Comparison of ENCODE assay signal across 8 mouse cellular contexts in the genomic region with DNA sequence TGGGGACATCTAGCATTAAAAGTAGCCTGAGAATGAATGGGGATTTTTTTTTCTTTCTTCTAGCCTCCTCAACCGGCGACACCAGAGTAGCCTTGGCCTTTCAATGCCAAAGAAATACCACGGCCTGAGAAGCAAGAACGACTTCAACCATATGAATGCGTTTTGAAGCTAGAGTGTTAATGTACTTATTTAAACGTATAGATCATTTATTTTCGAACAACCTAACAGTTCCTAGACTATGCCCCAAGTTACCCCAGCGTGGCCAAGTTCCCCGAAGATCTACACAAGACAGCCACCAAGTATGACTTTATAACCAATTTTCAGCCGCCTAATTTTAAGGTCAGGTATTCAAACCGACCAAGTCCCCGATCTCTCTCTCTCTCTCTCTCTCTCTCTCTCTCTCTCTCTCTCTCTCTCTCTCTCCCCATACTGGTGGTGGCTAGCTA. TPM values are rescaled to one million over a fixed set of nuclear protein-coding genes. Genes with fewer than 3 reads are reported as not detected.
DNase-seq lines count a peak whose midpoint lies in the region; ATAC-seq and TF ChIP-seq lines count a peak whose summit lies in the region.

No protein-coding gene starts in this region.

- no peak overlapping the region for H3K27ac ChIP-seq in heart, embryonic 15.5 days
- no peak overlapping the region for H3K27ac ChIP-seq in MEL (ENCODE audit: control insufficient read depth, low read depth, low read length)
- no peak overlapping the region for H3K27ac ChIP-seq in hindbrain, embryonic 13.5 days
- no peak overlapping the region for H3K27ac ChIP-seq in midbrain, embryonic 11.5 days (ENCODE audit: low read depth, low read length)

- H3K9ac ChIP-seq in heart, embryonic 15.5 days = no peak overlapping the region
- peak overlapping the region; percentile 72 for H3K9ac ChIP-seq in MEL (ENCODE audit: control insufficient read depth, low read depth, low read length, poor library complexity, severe bottlenecking)
- no peak overlapping the region for H3K9ac ChIP-seq in hindbrain, embryonic 13.5 days
- H3K9ac ChIP-seq in midbrain, embryonic 11.5 days (ENCODE audit: low read length) = no peak overlapping the region

- no peak for ATAC-seq in heart, embryonic 15.5 days (replicated peaks; ENCODE audit: insufficient number of reproducible peaks, insufficient read depth, low FRiP score, low read depth)
- no peak for ATAC-seq in hindbrain, embryonic 13.5 days (ENCODE audit: low FRiP score)
- no peak for ATAC-seq in midbrain, embryonic 11.5 days (ENCODE audit: low FRiP score)

- H3K36me3 ChIP-seq in heart, embryonic 15.5 days = no peaks in the 10 kb centered on the region
- no peaks in the 10 kb centered on the region for H3K36me3 ChIP-seq in MEL (ENCODE audit: control insufficient read depth in 1 of 2, insufficient read depth in 2 of 2, low read length in 2 of 2)
- no peaks in the 10 kb centered on the region for H3K36me3 ChIP-seq in hindbrain, embryonic 13.5 days
- H3K36me3 ChIP-seq in midbrain, embryonic 11.5 days (ENCODE audit: control insufficient read depth, insufficient read depth, low read length) = no peaks in the 10 kb centered on the region

- TF ChIP-seq POLR2A in MEL (IDR thresholded peaks at IDR 0.05; ENCODE audit: control insufficient read depth in 1 of 2, insufficient read depth in 1 of 2, low read depth in 1 of 2, low read length in 2 of 2, poor library complexity in 1 of 2) = no peak

- peak overlapping the region; percentile 58 for H3K4me3 ChIP-seq in heart, embryonic 15.5 days
- peak overlapping the region; percentile 74 to 79; a peak in 3 of 4 replicates for H3K4me3 ChIP-seq in MEL (ENCODE audit: control insufficient read depth in 1 of 2, insufficient read depth in 1 of 2, low read depth in 2 of 2, low read length in 2 of 2)
- peak overlapping the region; percentile 49; the same call in 1 of the 2 replicates for H3K4me3 ChIP-seq in hindbrain, embryonic 13.5 days
- H3K4me3 ChIP-seq in midbrain, embryonic 11.5 days (ENCODE audit: low read depth, low read length) = no peak overlapping the region

- H3K4me1 ChIP-seq in heart, embryonic 15.5 days (replicated peaks) = peaks cover 22% of the 10 kb centered on the region
- no peaks in the 10 kb centered on the region for H3K4me1 ChIP-seq in MEL (ENCODE audit: control insufficient read depth in 1 of 2, insufficient read depth in 2 of 2, low read length in 2 of 2)
- peaks cover 19% of the 10 kb centered on the region for H3K4me1 ChIP-seq in hindbrain, embryonic 13.5 days (replicated peaks)
- H3K4me1 ChIP-seq in midbrain, embryonic 11.5 days (ENCODE audit: control insufficient read depth, insufficient read depth, low read length) = peaks cover 11% of the 10 kb centered on the region

- no peaks in the 10 kb centered on the region for H3K79me2 ChIP-seq in MEL (ENCODE audit: control insufficient read depth, insufficient read depth, low read length, poor library complexity)

- TF ChIP-seq CTCF in MEL (IDR thresholded peaks at IDR 0.05 in 2 of 3, conservative IDR thresholded peaks at IDR 0.05 in 1 of 3; ENCODE audit: control insufficient read depth in 1 of 3, insufficient read depth in 1 of 3, low read depth in 2 of 3, low read length in 3 of 3, poor library complexity in 1 of 3, severe bottlenecking in 1 of 3) = no peak

- DNase-seq in heart, adult 9 months (ENCODE audit: low spot score in 2 of 2) = no peak
- DNase-seq in MEL (ENCODE audit: low read depth, low spot score) = peak; percentile 9
- peak; percentile 95 for DNase-seq in midbrain, embryonic 11.5 days (ENCODE audit: low spot score, missing footprints)
- DNase-seq in layer of hippocampus, postnatal 36 days = no peak
- no peak for DNase-seq in cerebellum, postnatal 36 days
- no peak for DNase-seq in yolk sac, embryonic 10.5 days (ENCODE audit: low spot score)

- WGBS in heart, embryonic 15.5 days = 11% methylated on average over 12 of the region's 12 CpGs
- WGBS in hindbrain, embryonic 13.5 days = 8% methylated on average over 12 of the region's 12 CpGs
- WGBS in midbrain, embryonic 11.5 days = 6% methylated on average over 12 of the region's 12 CpGs

- TF ChIP-seq EP300 in MEL (IDR thresholded peaks at IDR 0.05; ENCODE audit: low read depth in 1 of 2, low read length in 2 of 2) = no peak

- TF ChIP-seq RAD21 in MEL (IDR thresholded peaks at IDR 0.05; ENCODE audit: low read depth, low read length) = no peak

- peaks cover 99% of the 10 kb centered on the region for H3K27me3 ChIP-seq in heart, embryonic 15.5 days
- no peaks in the 10 kb centered on the region for H3K27me3 ChIP-seq in MEL (ENCODE audit: control insufficient read depth in 1 of 2, insufficient read depth in 2 of 2, low read length in 2 of 2)
- H3K27me3 ChIP-seq in hindbrain, embryonic 13.5 days = peaks cover 100% of the 10 kb centered on the region
- H3K27me3 ChIP-seq in midbrain, embryonic 11.5 days (ENCODE audit: control insufficient read depth, insufficient read depth, low read length) = peaks cover 100% of the 10 kb centered on the region

- no peaks in the 10 kb centered on the region for H3K9me3 ChIP-seq in heart, embryonic 15.5 days (replicated peaks)
- no peaks in the 10 kb centered on the region for H3K9me3 ChIP-seq in MEL (replicated peaks; ENCODE audit: insufficient read depth, low read length)
- H3K9me3 ChIP-seq in hindbrain, embryonic 13.5 days = no peaks in the 10 kb centered on the region
- H3K9me3 ChIP-seq in midbrain, embryonic 11.5 days (ENCODE audit: control insufficient read depth, low read length) = no peaks in the 10 kb centered on the region

- H3K4me2 ChIP-seq in heart, embryonic 15.5 days = peak overlapping the region; percentile 97
- H3K4me2 ChIP-seq in hindbrain, embryonic 13.5 days = peak overlapping the region; percentile 76
- no peak overlapping the region; the same call in 1 of the 2 replicates for H3K4me2 ChIP-seq in midbrain, embryonic 11.5 days

TF ChIP-seq in MEL, 35 proteins besides CTCF, POLR2A, EP300 and RAD21:
- TF ChIP-seq ZC3H11A (IDR thresholded peaks at IDR 0.05; ENCODE audit: low read depth, low read length) = no peak
- no peak for TF ChIP-seq MYC (IDR thresholded peaks at IDR 0.05; ENCODE audit: low read depth, low read length)
- no peak for TF ChIP-seq GABPA (IDR thresholded peaks at IDR 0.05; ENCODE audit: low read depth, low read length)
TF ChIP-seq in MEL: peak in this region for 0.

RNA-seq across cellular contexts. Expression of gene Hoxa7, which starts 0.8 kb away (rescaled TPM):
- 0.54 and 1.4 TPM in 2 replicates for polyA plus RNA-seq in heart, embryonic 15.5 days (2015; fragmentation: Nextera tagmentation; extraction: Ambion mirVana)
- total RNA-seq in MEL (2012; rRNA removed) = not detected in 2 replicates
- under 1 TPM in 1 of 2 experiments, not detected in 1; 0.17 TPM for polyA plus RNA-seq in MEL (2012; ENCODE audit: insufficient read depth in 1 of 2, insufficient read length in 2 of 2, low read depth in 1 of 2, low replicate concordance in 2 of 2, missing spikeins in 1 of 2)
- 7.4 and 14.9 TPM in 2 replicates for polyA plus RNA-seq in hindbrain, embryonic 13.5 days (2015; fragmentation: Nextera tagmentation; extraction: Ambion mirVana)
- 0.14 TPM in 1 of 2 replicates, not detected in the other for polyA plus RNA-seq in midbrain, embryonic 11.5 days (2014; fragmentation: Nextera tagmentation; extraction: Ambion mirVana)
- not detected for total RNA-seq in layer of hippocampus, postnatal 36 days (2021)

RNA-seq across cellular contexts. Expression of gene Gm28308, which starts 7.7 kb away (rescaled TPM):
- not detected in 2 replicates for polyA plus RNA-seq in heart, embryonic 15.5 days (2015; fragmentation: Nextera tagmentation; extraction: Ambion mirVana)
- total RNA-seq in MEL (2012; rRNA removed) = not detected in 2 replicates
- not detected for polyA plus RNA-seq in MEL (2012; ENCODE audit: insufficient read depth in 1 of 2, insufficient read length in 2 of 2, low read depth in 1 of 2, low replicate concordance in 2 of 2, missing spikeins in 1 of 2)
- not detected in 2 replicates for polyA plus RNA-seq in hindbrain, embryonic 13.5 days (2015; fragmentation: Nextera tagmentation; extraction: Ambion mirVana)
- polyA plus RNA-seq in midbrain, embryonic 11.5 days (2014; fragmentation: Nextera tagmentation; extraction: Ambion mirVana) = not detected in 2 replicates
- not detected for total RNA-seq in layer of hippocampus, postnatal 36 days (2021)

RNA-seq across cellular contexts. Expression of gene Hoxa3, which starts 7.8 kb away (rescaled TPM):
- polyA plus RNA-seq in heart, embryonic 15.5 days (2015; fragmentation: Nextera tagmentation; extraction: Ambion mirVana) = 0.89 and 2.4 TPM in 2 replicates
- total RNA-seq in MEL (2012; rRNA removed) = not detected in 2 replicates
- polyA plus RNA-seq in MEL (2012; ENCODE audit: insufficient read depth in 1 of 2, insufficient read length in 2 of 2, low read depth in 1 of 2, low replicate concordance in 2 of 2, missing spikeins in 1 of 2) = not detected
- polyA plus RNA-seq in hindbrain, embryonic 13.5 days (2015; fragmentation: Nextera tagmentation; extraction: Ambion mirVana) = 21.8 and 23.8 TPM in 2 replicates
- polyA plus RNA-seq in midbrain, embryonic 11.5 days (2014; fragmentation: Nextera tagmentation; extraction: Ambion mirVana) = 0.11 TPM in 1 of 2 replicates, not detected in the other
- not detected for total RNA-seq in layer of hippocampus, postnatal 36 days (2021)

RNA-seq across cellular contexts. Expression of gene Hoxa9, which starts 10.0 kb away (rescaled TPM):
- 0.13 and 0.24 TPM in 2 replicates for polyA plus RNA-seq in heart, embryonic 15.5 days (2015; fragmentation: Nextera tagmentation; extraction: Ambion mirVana)
- not detected in 2 replicates for total RNA-seq in MEL (2012; rRNA removed)
- not detected for polyA plus RNA-seq in MEL (2012; ENCODE audit: insufficient read depth in 1 of 2, insufficient read length in 2 of 2, low read depth in 1 of 2, low replicate concordance in 2 of 2, missing spikeins in 1 of 2)
- polyA plus RNA-seq in hindbrain, embryonic 13.5 days (2015; fragmentation: Nextera tagmentation; extraction: Ambion mirVana) = 0.72 and 1.3 TPM in 2 replicates
- not detected in 2 replicates for polyA plus RNA-seq in midbrain, embryonic 11.5 days (2014; fragmentation: Nextera tagmentation; extraction: Ambion mirVana)
- total RNA-seq in layer of hippocampus, postnatal 36 days (2021) = not detected

RNA-seq across cellular contexts. Expression of gene Hoxa6, which starts 12.4 kb away (rescaled TPM):
- 0.27 TPM in 1 of 2 replicates, not detected in the other for polyA plus RNA-seq in heart, embryonic 15.5 days (2015; fragmentation: Nextera tagmentation; extraction: Ambion mirVana)
- not detected in 2 replicates for total RNA-seq in MEL (2012; rRNA removed)
- not detected for polyA plus RNA-seq in MEL (2012; ENCODE audit: insufficient read depth in 1 of 2, insufficient read length in 2 of 2, low read depth in 1 of 2, low replicate concordance in 2 of 2, missing spikeins in 1 of 2)
- polyA plus RNA-seq in hindbrain, embryonic 13.5 days (2015; fragmentation: Nextera tagmentation; extraction: Ambion mirVana) = 16.3 and 28.0 TPM in 2 replicates
- polyA plus RNA-seq in midbrain, embryonic 11.5 days (2014; fragmentation: Nextera tagmentation; extraction: Ambion mirVana) = not detected in 2 replicates
- not detected for total RNA-seq in layer of hippocampus, postnatal 36 days (2021)

Comparison
In these comparisons a context has a peak if more than half of its experiments do, and no peak if none do; other contexts are left out.
1. DNase-seq: peak in MEL (single experiment) and midbrain, embryonic 11.5 days (single experiment); none in heart, adult 9 months (0 of 2), layer of hippocampus, postnatal 36 days (0 of 2), cerebellum, postnatal 36 days (0 of 2) and yolk sac, embryonic 10.5 days (single experiment).